Mouse (Mus musculus) C2C12 (cell line): ENCODE measurements at regions not wholly inside any gene's neighbourhood (a gene's known extent, or its start where the extent isn't known, plus 50 kb on each side); places are given as distances from the start of the nearest gene placed in this dataset.

Experiments
- CTCF ChIP-seq: IDR thresholded peaks from one replicate; pipeline ENCODE4 v1.5.1; 2011; ENCODE audit not compliant: control insufficient read depth, insufficient read depth, insufficient read length
- USF1 ChIP-seq: IDR thresholded peaks from one replicate; pipeline ENCODE4 v1.6.1; 2011; ENCODE audit warnings: low read depth, mild to moderate bottlenecking, control low read depth, moderate library complexity

DNA sequence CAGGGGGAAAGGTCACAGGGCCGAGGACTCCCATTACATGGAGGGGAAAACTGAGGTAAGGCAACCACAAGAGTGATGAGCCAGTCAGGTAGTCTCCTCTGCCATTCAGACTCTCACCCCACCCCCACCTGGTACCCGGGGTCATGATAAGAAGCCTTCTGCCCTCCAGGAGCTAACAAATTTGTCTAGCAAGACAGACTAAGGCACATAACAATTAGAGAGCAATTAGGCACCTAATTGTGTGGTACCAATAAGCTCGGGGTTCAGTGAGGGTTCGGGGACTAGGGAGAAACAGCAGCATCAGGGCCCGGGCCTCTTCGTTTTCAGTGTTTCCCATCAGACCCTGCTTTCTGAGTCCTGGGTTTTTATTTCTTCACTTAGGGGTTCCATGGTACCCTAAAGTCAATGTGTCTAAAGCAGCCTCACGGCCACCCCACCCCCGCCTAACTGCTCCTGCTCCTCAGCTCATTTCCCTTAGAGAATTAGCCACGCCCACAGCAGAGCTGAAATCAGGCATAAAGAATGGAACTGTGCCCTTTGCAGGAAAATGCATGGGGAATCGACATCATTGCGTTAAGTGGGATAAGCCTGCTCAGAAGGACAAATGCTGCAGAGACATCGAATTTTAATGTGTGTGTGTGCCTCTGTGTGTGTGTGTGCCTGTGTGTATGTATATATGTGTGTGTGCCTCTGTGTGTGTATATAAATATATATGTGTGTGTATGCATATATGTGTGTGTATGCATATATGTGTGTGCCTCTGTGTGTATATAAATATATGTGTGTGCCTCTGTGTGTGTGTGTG lies 249.3 kb downstream of the Cryba4 start:
- TF ChIP-seq USF1 (no peak), CTCF (no peak)
